Mouse (Mus musculus) T-helper 1 cell (primary cell): ENCODE data around the gene Tnik.

Experiments used
- in situ Hi-C: fragments of 300-600 bp; cut with MboI, MseI; formaldehyde crosslinking; loops from one replicate; pipeline ENCODE4 v1.15.1; 2025; ENCODE audit warnings: high pct_unique_total_duplicates

The Tnik gene

GRCm38 (mm10) chr3:28264841-28265150 lies 1.8 kb downstream of the Tnik start:
- in situ Hi-C loops, result no loop called here

DNA sequence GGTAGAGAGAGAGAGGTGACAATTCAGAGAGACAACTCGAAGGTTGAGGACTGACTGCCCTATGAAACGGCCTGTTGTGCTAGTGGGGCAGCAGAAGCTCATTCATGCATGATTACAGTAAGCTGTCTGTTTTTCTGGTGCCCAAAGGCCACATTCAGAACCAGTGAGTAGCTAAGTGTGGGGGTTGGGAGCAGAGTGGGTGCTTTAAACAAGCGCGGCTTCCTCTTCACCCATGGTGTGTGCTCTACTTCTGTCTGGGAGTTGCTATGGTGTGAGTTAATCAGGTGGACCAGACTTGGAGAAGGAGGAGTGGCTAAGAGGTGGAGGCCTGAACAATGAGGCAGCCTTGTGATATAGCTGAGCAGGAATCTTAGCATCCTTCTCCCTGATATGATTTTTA lies 2.2 kb downstream of the Tnik start:
- in situ Hi-C loops, result no loop called here

GRCm38 (mm10) chr3:28265656-28266055 lies 2.6 kb downstream of the Tnik start:
- in situ Hi-C loops, result no loop called here

- in situ Hi-C loops, result no loop called here
Measured at GRCm38 (mm10) chr3:28267211-28267610, 4.2 kb downstream of the Tnik start.

GRCm38 (mm10) chr3:28269716-28270115 lies 6.7 kb downstream of the Tnik start:
- in situ Hi-C loops, result no loop called here

GRCm38 (mm10) chr3:28271884-28272283 lies 8.9 kb downstream of the Tnik start:
- in situ Hi-C loops, result no loop called here

DNA sequence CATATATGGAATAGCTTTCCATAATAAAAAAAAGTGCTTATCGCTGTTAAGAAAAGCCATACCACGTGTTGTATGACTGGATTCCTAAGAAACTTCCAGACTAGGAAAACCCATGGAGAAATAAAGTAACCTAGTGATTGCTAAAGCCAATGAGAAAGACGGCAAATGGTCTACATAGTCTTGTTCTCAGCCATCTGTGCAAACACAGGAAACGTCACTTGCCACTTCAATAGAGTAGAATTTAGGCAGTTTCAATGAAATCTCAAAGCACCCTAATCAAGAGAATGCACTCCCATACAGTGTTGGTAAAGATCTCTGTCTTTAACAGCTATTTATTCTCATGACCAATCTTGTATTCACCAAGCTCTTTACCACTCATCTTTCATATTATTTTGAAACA lies 11.7 kb downstream of the Tnik start:
- in situ Hi-C loops, result no loop called here

- in situ Hi-C loops, result no loop called here
Measured at GRCm38 (mm10) chr3:28289693-28290092, 26.7 kb downstream of the Tnik start.

DNA sequence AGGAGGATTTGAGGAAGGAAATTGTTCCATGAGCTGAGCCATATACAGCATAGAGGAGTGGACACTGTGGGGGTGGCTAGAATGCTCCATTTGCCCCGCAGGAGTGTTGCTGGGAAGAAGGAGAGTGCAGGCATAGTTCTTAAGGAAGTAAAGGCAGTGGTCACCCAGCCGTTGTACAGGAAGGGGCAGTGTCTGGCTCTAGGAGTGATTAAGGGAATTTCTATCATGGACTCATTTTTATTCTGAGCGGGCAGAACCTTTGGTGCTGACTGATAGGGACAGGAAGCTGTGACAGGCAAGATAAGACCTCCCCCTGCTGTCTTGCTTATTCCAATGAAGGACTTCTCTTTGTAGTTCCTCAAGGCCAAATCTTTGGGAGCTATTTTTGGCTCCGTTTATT lies 38.4 kb downstream of the Tnik start:
- in situ Hi-C loops, result no loop called here

DNA sequence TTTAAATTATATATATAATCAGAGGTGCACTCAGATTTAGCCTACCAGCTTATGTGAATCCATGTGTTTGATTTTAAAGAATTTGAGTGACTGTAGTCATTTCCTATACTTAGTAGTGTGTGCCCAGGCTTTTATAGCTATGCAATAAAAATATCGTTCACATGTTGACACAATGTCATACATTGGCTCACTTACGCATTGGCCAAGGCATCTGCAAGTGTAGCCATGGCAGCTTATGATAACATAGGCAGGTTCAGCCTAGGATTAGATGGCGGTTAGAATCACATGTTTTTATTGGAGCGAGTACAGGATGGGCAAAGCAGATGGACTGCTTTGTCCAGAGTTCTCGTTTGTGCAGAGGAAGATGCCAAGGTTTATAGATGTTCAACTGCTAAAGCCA lies 40.9 kb downstream of the Tnik start:
- in situ Hi-C loops, result no loop called here

DNA sequence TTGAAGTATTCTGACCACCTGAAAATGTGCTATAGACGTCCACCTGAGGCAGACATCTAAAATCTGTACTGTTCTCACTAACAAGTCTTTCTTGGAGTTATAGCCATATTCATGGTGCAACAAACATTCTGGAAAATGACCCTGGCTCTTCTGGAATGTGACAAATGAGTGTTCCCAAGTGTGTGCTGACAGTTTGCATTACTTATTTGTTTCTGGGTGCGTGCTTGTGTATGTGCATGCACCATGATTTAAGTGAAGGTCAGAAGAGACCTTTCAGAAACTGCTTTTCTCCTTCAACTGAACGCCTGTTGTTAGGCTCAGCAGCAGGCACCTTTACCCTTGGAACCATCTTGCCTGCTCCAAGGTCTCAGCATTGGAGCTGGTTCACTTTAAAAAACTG lies 43.8 kb downstream of the Tnik start:
- in situ Hi-C loops, result no loop called here

DNA sequence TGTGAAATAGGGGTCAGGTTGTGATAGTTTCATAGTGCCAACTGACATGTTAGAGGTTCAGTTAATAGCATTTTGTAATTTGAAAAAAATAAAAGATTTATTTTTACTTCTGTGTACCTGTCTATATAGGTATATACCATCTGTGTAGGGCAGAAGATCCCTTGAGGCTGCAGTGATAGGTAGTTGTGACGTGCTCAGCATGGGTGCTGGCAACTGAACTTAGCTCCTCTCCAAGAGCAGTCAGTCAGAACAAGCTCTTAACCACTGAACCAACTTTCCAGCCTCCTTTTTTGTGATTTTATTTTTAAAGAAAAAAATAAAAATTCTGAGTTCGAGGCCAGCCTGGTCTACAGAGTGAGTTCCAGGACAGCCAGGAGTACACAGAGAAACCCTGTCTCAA lies 51.4 kb downstream of the Tnik start:
- in situ Hi-C loops, result no loop called here

GRCm38 (mm10) chr3:28317339-28317738 lies 54.3 kb downstream of the Tnik start:
- in situ Hi-C loops, result no loop called here

DNA sequence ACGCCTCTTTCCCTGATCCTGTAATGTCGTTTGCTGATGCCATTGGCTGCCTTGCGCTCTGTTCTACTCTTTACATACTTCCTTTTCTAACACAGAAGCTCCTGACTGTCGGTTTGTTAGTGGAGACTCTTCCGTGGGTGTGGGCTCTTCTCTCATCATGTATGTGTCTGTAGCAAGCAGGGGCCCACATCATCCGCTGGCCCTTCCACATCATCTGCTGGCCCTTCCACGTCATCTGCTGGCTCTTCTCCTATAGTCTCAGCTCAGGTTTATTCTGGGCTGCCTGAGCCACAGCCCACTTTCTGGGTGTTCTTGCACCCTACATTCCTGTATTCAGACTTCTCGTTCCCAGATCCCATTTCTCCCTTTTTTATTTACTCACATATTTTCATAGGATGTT lies 58.6 kb downstream of the Tnik start:
- in situ Hi-C loops, result no loop called here

DNA sequence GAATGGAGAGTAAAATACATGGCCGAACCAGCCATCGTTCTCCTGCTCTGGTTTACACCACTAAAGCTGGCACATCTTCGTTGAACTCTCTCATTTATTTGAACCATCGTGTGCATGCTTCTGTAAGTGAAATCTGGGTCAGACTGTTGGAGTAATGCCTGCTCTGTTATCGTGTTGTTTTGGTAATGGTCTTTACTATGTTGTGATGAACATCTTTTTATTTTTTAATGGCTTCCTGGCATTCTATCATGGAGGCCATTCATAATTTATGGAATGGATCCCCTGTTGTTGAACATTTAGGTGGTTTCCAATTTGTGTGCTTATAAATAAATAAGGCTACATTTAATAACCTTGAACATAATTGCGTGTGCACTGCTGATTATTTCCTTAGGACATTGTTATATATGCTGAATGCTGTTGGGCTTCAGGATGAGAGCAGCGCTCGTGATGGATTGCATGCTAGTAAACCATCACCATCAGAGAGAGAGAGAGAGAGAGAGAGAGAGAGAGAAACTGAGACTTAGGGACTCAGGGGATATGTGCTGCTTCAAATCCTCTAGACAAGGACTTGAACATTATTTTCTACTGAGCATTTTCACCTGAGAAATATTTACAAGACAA lies 62.7 kb downstream of the Tnik start:
- in situ Hi-C loops, result no loop called here

DNA sequence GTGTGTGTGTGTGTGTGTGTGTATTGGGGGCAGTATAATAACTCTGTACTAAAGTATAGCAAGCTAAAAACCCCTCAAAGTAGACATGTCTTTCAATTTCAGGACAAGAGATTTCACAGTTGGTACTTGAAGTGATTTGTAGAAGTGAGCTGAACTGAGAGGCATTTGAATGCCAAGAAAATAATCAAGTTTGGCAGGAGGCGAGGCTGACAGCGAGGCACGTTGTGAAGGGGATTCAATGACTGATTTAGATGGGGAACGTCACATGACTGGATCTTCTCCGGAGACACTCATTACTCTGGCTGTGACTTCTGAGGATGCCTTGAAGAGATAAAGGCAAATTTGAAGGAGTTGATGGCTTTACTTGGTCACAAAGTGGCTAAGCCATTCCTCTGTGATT lies 69.3 kb downstream of the Tnik start:
- in situ Hi-C loops, result no loop called here

GRCm38 (mm10) chr3:28333869-28334268 lies 70.9 kb downstream of the Tnik start:
- in situ Hi-C loops, result no loop called here

GRCm38 (mm10) chr3:28334547-28334946 lies 71.5 kb downstream of the Tnik start:
- in situ Hi-C loops, result no loop called here

- in situ Hi-C loops, result no loop called here
Measured at GRCm38 (mm10) chr3:28340071-28340470, 77.1 kb downstream of the Tnik start.

- in situ Hi-C loops, result no loop called here
Measured at GRCm38 (mm10) chr3:28343204-28343603, 80.2 kb downstream of the Tnik start.

DNA sequence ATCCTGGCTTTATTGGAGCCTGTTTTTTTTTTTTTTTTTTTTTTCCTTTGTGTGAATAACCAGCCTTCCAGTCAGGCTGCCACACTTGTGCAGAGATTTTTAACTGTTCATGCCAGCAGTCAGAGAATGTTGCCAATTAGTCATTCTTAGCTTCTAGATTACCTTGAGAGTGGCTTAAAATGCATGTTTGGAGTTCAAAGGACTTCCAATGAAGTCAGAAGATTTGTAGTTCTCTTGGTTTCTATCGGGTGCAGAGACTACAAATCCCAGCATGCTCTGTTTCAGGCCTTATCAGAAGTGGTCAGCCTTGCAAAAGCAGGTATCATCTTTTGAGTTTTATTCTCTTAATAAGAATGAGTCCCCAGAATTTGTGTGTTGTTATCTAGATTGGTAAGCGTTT lies 80.6 kb downstream of the Tnik start:
- in situ Hi-C loops, result no loop called here

DNA sequence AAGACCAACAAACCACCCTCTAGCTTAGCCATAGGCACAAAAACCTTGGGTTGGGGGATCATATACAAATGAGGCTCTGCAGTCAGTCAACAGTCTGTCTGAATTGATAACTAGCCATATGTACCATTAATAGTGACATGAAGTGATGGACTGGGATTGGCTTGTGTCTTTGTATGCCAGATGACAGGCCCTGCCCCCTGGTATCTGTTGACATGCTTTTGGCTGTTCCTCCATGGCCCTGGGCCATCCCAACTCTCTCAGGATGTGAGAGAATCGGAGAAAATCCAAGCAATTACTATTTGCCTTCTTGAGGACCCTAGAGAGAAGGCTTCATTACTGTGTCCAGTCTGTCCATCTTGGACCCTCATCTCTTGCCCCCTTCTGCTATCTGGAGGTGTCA lies 82.4 kb downstream of the Tnik start:
- in situ Hi-C loops, result no loop called here

DNA sequence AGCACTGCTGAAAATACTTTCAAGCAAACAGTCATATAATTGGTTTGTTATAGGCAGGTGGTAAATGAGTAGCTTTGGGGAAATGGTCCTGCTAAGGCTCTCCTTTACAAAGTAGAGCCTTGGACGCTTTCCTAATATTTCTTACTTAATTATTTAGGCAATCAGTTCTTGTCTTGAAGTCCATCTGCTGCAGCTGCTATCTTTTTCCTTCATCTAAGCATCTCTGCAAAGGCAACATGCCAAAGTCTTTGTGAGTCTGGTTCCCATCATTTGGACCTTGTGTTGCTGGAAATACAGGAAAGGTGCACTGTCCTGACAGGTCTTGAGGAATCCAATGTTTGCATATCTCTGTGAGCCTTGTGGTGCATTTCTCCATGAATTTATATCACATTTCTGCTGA lies 82.9 kb downstream of the Tnik start:
- in situ Hi-C loops, result no loop called here

DNA sequence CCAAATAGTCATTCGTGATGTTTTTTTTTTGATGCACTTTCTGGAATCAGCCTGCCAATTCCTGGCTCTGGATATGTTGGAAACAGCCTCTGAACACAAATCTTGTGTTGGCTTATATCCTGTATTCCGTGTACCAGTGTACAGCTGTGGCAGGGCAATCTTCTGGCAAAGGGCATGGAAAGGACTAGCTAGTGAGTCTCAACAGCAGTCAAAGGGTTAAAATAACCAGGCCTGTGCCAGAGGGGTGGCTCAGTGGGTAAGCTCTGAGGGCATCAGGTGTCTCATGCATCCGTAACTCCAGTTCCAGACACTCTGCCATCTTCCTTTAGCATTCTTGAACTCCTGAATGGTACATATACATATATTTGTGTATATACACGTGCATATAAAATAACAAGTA lies 83.5 kb downstream of the Tnik start:
- in situ Hi-C loops, result no loop called here

DNA sequence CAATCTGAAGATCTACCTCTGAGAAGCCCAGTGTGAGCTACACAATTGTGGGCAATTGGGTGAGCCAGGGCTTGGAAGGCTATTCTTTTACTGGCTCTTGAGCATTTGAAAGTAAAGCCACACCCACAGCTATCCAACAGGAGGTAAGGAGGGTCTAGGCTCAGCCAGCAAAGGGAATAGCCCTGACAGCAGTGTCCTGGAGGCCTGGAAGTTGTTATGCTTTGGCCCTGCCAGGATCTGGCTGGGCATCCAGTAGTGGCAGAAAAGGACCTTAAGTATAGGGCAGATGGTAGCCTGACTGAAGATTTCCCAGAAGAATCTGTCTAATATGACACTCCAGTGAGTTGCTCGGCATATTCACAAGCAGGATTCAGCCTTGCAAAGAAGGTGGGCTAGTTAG lies 85.7 kb downstream of the Tnik start:
- in situ Hi-C loops, result no loop called here
